Mouse (Mus musculus) liver, adult 2 months (tissue): ENCODE data around the gene Mccc2. TPM values are rescaled to one million over a fixed set of nuclear protein-coding genes. Genes with fewer than 3 reads are reported as not detected.
"Not testable (repeated sequence)": the region's sequence is repeated elsewhere in the genome, so short reads cannot be mapped to it uniquely, and the experiment has no call there.

ENCODE experiments used
- DNase-seq: peaks from one replicate; pipeline ENCODE4 v3.0.0-alpha.2; 2011; ENCODE audit warnings: low read depth, low spot score; ENCODE audit errors: extremely low read depth
- H3K27ac ChIP-seq: fragments of 200-500 bp; replicated peaks from 2 replicates; pipeline ENCODE4 v1.5.1; 2012; ENCODE audit warnings: low read depth, mild to moderate bottlenecking, control low read depth, inconsistent platforms, low read length; ENCODE audit not compliant: insufficient read depth
- H3K27me3 ChIP-seq: fragments of 200-500 bp; 2 replicates; pipeline ENCODE4 v1.6.1; 2012; ENCODE audit warnings: mild to moderate bottlenecking, moderate library complexity, low read length, inconsistent platforms; ENCODE audit not compliant: control insufficient read depth, insufficient read depth
- H3K36me3 ChIP-seq: fragments of 200-500 bp; 2 replicates; pipeline ENCODE4 v1.6.1; 2012; ENCODE audit warnings: low read length, inconsistent platforms; ENCODE audit not compliant: control insufficient read depth, insufficient read depth
- H3K4me1 ChIP-seq: fragments of 200-500 bp; 2 replicates; pipeline ENCODE4 v1.6.1; 2011; ENCODE audit warnings: low read length; ENCODE audit not compliant: control insufficient read depth, insufficient read depth
- H3K4me3 ChIP-seq: fragments of 200-500 bp; 2 replicates; pipeline ENCODE4 v1.5.1; 2011; ENCODE audit warnings: low read depth, mild to moderate bottlenecking, control low read depth, low read length, moderate library complexity; ENCODE audit not compliant: insufficient read depth
- H3K79me2 ChIP-seq: fragments of 200-500 bp; 2 replicates; pipeline ENCODE4 v1.6.1; 2012; ENCODE audit warnings: inconsistent platforms, mild to moderate bottlenecking, low read length, moderate library complexity; ENCODE audit not compliant: control insufficient read depth, insufficient read depth
- H3K9ac ChIP-seq: fragments of 200-500 bp; 2 replicates; pipeline ENCODE4 v1.6.1; 2012; ENCODE audit warnings: low read depth, mild to moderate bottlenecking, control low read depth, inconsistent platforms, low read length
- CTCF ChIP-seq: fragments of 200-500 bp; IDR thresholded peaks from 2 replicates; pipeline ENCODE4 v1.5.1; 2011; ENCODE audit warnings: low read depth, low read length, control low read depth
- POLR2A ChIP-seq: fragments of 200-500 bp; IDR thresholded peaks from 2 replicates; pipeline ENCODE4 v1.6.1; 2011; ENCODE audit warnings: low read length, control low read depth; ENCODE audit not compliant: insufficient read depth; ENCODE audit errors: extremely low read depth
- WGBS: fragments of 180-500 bp; shearing (Covaris S2); methylation state at CpG from one replicate; pipeline ENCODE4 v1.1.7; 2018; 5-methylcytosine and 5-hydroxymethylcytosine counted together
- polyA plus RNA-seq: library from polyadenylated mRNA; depleted of rRNA; stranded (reverse); fragments of >200 nt; gene quantifications from 2 replicates; pipeline ENCODE4 v1.2.3, GENCODE M21; 2012; rRNA removed
- total RNA-seq: library from RNA; depleted of rRNA; stranded (reverse); fragments of >200 nt; gene quantifications from 2 replicates; pipeline ENCODE4 v1.2.3, GENCODE M21; 2014; rRNA removed

The Mccc2 gene
- 84.3 and 107 TPM in 2 replicates for total RNA-seq
- 45.1 and 48.2 TPM in 2 replicates for polyA plus RNA-seq

DNA sequence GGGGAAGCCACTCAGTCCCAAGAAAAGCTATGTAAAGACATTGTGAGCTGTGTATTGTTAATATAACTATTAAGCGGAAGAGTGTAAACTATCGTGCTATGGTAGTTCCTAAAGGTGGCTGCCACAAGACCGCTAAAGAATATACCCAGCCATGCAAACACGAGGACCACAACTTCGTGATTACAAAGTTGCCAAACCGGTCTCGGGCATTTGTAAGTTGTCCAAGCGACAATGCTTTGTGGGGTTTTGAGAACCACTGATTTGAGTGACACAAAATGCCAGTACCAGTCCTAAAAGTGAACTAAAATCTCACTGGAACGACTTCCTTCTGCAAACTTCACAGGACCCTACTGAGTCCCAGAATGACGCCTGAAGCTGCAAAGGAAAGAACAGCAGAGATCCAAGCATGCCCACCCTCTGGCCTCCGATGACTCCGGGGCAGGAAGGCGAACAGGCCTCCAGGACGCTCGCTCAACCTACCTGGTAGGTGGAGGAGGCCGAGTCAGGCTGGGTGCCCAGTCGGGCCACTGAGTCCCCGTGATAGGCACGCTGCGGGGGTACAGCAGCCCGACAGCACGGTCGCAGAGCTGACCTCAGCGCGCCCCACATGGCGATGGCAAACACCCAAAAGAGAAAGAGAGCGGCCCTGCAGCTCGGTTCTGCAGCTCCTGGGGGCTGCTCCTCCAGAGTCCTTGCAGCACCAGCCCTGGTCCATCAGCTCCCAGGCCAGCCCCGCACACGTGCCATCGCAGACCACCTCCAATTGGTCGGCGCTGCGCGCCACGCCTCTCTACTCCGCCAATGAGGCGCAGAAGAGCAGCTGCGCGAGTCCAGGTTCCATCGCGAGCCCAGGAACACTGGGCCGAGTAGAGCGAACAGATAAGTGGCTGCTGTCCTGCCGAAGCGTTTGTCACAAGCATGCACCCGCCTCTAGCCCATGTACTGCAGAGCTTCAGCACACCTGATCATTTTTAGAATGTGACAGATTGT lies at the start of gene Mccc2:
Gene Mccc2, minus strand, starts transcription at position 734 of the 990 bp plus-strand sequence.
- DNase-seq = peak; percentile 93
- H3K79me2 ChIP-seq = peaks cover 18% of the 10 kb centered on the region
- peaks cover 5% of the 10 kb centered on the region; the same call in 1 of the 2 replicates for H3K36me3 ChIP-seq
- TF ChIP-seq POLR2A (peak; percentile 80), CTCF (no peak)
- peaks cover 6% of the 10 kb centered on the region for H3K4me1 ChIP-seq
- H3K27me3 ChIP-seq = no peaks in the 10 kb centered on the region
- whole genome bisulfite sequencing = 2% methylated on average over 47 of the region's 47 CpGs
- peak within 1 kb of the TSS; percentile 76 for H3K27ac ChIP-seq
- H3K9ac ChIP-seq = peak within 1 kb of the TSS; percentile 87
- peak within 1 kb of the TSS; percentile 89 for H3K4me3 ChIP-seq

GRCm38 (mm10) chr13:100063936-100064335 lies 48.5 kb upstream of the Mccc2 start:
- Histone ChIP-seq H3K9ac (no peak overlapping the region), H3K79me2 (no peaks in the 10 kb centered on the region), H3K4me1 (no peaks in the 10 kb centered on the region), H3K36me3 (peaks cover 62% of the 10 kb centered on the region), H3K27ac (no peak overlapping the region), H3K4me3 (no peak overlapping the region), H3K27me3 (no peaks in the 10 kb centered on the region)
- no peak for DNase-seq
- 93% methylated on average over 3 of the region's 3 CpGs for WGBS
- TF ChIP-seq CTCF (no peak), POLR2A (no peak)

- not testable (repeated sequence) for H3K27me3 ChIP-seq, H3K4me3 ChIP-seq, H3K27ac ChIP-seq, H3K4me1 ChIP-seq, DNase-seq, H3K9ac ChIP-seq, H3K79me2 ChIP-seq
- H3K36me3 ChIP-seq = peaks cover 60% of the 10 kb centered on the region
- WGBS = 96% methylated on average over 8 of the region's 8 CpGs
These were observed 42.3 kb upstream of the Mccc2 start for GRCm38 (mm10) chr13:100057738-100058137.

GRCm38 (mm10) chr13:100026013-100026412 lies 10.6 kb upstream of the Mccc2 start:
- Histone ChIP-seq H3K36me3 (peaks cover 45% of the 10 kb centered on the region), H3K4me1 (peaks cover 10% of the 10 kb centered on the region), H3K4me3 (no peak overlapping the region), H3K27ac (no peak overlapping the region), H3K9ac (no peak overlapping the region), H3K27me3 (no peaks in the 10 kb centered on the region), H3K79me2 (peaks cover 4% of the 10 kb centered on the region; the same call in 1 of the 2 replicates)
- TF ChIP-seq CTCF (no peak), POLR2A (no peak)
- WGBS = 22% methylated on average over 6 of the region's 6 CpGs
- DNase-seq = peak; percentile 91

- H3K79me2 ChIP-seq = peaks cover 14% of the 10 kb centered on the region
- peaks cover 6% of the 10 kb centered on the region for H3K4me1 ChIP-seq
- no peak overlapping the region for H3K9ac ChIP-seq
- H3K4me3 ChIP-seq = no peak overlapping the region
- peaks cover 8% of the 10 kb centered on the region for H3K36me3 ChIP-seq
- H3K27ac ChIP-seq = no peak overlapping the region
- no peaks in the 10 kb centered on the region for H3K27me3 ChIP-seq
- TF ChIP-seq POLR2A (no peak), CTCF (no peak)
- DNase-seq = no peak
- WGBS = 92% methylated on average over 9 of the region's 9 CpGs
These were observed 1.5 kb upstream of the Mccc2 start for GRCm38 (mm10) chr13:100016891-100017290.

- DNase-seq = no peak
- Histone ChIP-seq H3K27ac (peak overlapping the region; percentile 32), H3K36me3 (peaks cover 6% of the 10 kb centered on the region), H3K79me2 (peaks cover 16% of the 10 kb centered on the region), H3K9ac (peak overlapping the region; percentile 22), H3K4me1 (peaks cover 6% of the 10 kb centered on the region), H3K4me3 (peak overlapping the region; percentile 32), H3K27me3 (no peaks in the 10 kb centered on the region)
- 9% methylated on average over 8 of the region's 8 CpGs for WGBS
- no peak for TF ChIP-seq POLR2A
- no peak for TF ChIP-seq CTCF
These were observed 498 bp upstream of the Mccc2 start for GRCm38 (mm10) chr13:100015937-100016336.
